Mouse (Mus musculus) MEL (cell line): ENCODE results near the gene Rfxank. TPM values are rescaled to one million over a fixed set of nuclear protein-coding genes. Genes with fewer than 3 reads are reported as not detected.

ENCODE experiments used
- DNase-seq: peaks from one replicate; pipeline ENCODE4 v3.0.0; 2011; ENCODE audit warnings: low read depth, low spot score
- H3K27ac ChIP-seq: 2 replicates; pipeline ENCODE4 v1.5.1; 2012; ENCODE audit warnings: low read depth, mild to moderate bottlenecking, control low read depth, low read length, moderate library complexity; ENCODE audit not compliant: control insufficient read depth
- H3K27me3 ChIP-seq, 2 experiments: fragments of 150-350 bp in 1 of 2; sonication (generic) in 1 of 2; 2 replicates each; pipeline ENCODE4 v1.6.1; 2012; ENCODE audit warnings: low read length in 2 of 2, mild to moderate bottlenecking in 2 of 2, improper control_type of control experiment in 1 of 2, moderate library complexity in 1 of 2; ENCODE audit not compliant: insufficient read depth in 2 of 2, control insufficient read depth in 1 of 2
- H3K36me3 ChIP-seq, 2 experiments: 2 replicates each; pipeline ENCODE4 v1.6.1; 2012 to 2014; ENCODE audit warnings: low read length in 2 of 2, improper control_type of control experiment in 1 of 2, inconsistent platforms in 1 of 2, mild to moderate bottlenecking in 1 of 2; ENCODE audit not compliant: insufficient read depth in 2 of 2, control insufficient read depth in 1 of 2
- H3K4me1 ChIP-seq, 2 experiments: fragments of 150-350 bp in 1 of 2; sonication (generic) in 1 of 2; 2 replicates each; pipeline ENCODE4 v1.6.1; 2012; ENCODE audit warnings: low read length in 2 of 2, improper control_type of control experiment in 1 of 2, mild to moderate bottlenecking in 1 of 2; ENCODE audit not compliant: insufficient read depth in 2 of 2, control insufficient read depth in 1 of 2
- H3K4me3 ChIP-seq, 2 experiments: fragments of 150-350 bp in 1 of 2; sonication (generic) in 1 of 2; 2 replicates each; pipeline ENCODE4 v1.5.1; 2012; ENCODE audit warnings: low read depth in 2 of 2, low read length in 2 of 2, mild to moderate bottlenecking in 2 of 2, moderate library complexity in 2 of 2, control low read depth in 1 of 2, improper control_type of control experiment in 1 of 2; ENCODE audit not compliant: control insufficient read depth in 1 of 2, insufficient read depth in 1 of 2
- H3K79me2 ChIP-seq: 2 replicates; pipeline ENCODE4 v1.6.1; 2012; ENCODE audit warnings: mild to moderate bottlenecking, low read length, moderate library complexity; ENCODE audit not compliant: control insufficient read depth, poor library complexity, insufficient read depth
- H3K9ac ChIP-seq: 2 replicates; pipeline ENCODE4 v1.6.1; 2012; ENCODE audit warnings: low read depth, mild to moderate bottlenecking, control low read depth, low read length, moderate library complexity; ENCODE audit not compliant: control insufficient read depth, poor library complexity, severe bottlenecking
- H3K9me3 ChIP-seq: fragments of 150-350 bp; sonication (generic); replicated peaks from 2 replicates; pipeline ENCODE4 v1.6.1; 2012; ENCODE audit warnings: mild to moderate bottlenecking, low read length, improper control_type of control experiment, moderate library complexity; ENCODE audit not compliant: insufficient read depth
- BHLHE40 ChIP-seq: IDR thresholded peaks from 2 replicates; pipeline ENCODE4 v1.6.1; 2012; ENCODE audit warnings: low read depth, mild to moderate bottlenecking, inconsistent platforms, low read length, improper control_type of control experiment, borderline replicate concordance
- CHD2 ChIP-seq: IDR thresholded peaks from 2 replicates; pipeline ENCODE4 v1.6.1; 2011; ENCODE audit warnings: low read length, improper control_type of control experiment
- E2F4 ChIP-seq: IDR thresholded peaks from 2 replicates; pipeline ENCODE4 v1.6.1; 2011; ENCODE audit warnings: low read depth, low read length, improper control_type of control experiment, borderline replicate concordance
- GABPA ChIP-seq: IDR thresholded peaks from 2 replicates; pipeline ENCODE4 v1.6.1; 2012; ENCODE audit warnings: low read depth, mild to moderate bottlenecking, inconsistent platforms, low read length, improper control_type of control experiment, moderate library complexity
- GATA1 ChIP-seq: IDR thresholded peaks from 2 replicates; pipeline ENCODE4 v1.6.1; 2011; ENCODE audit warnings: low read depth, low read length, improper control_type of control experiment
- KAT2A ChIP-seq: conservative IDR thresholded peaks from 2 replicates; pipeline ENCODE4 v1.6.1; 2012; ENCODE audit warnings: low read depth, low read length, improper control_type of control experiment, inconsistent platforms
- MAFK ChIP-seq: IDR thresholded peaks from 2 replicates; pipeline ENCODE4 v1.6.1; 2011; ENCODE audit warnings: low read depth, mild to moderate bottlenecking, low read length, improper control_type of control experiment, borderline replicate concordance
- MAX ChIP-seq: IDR thresholded peaks from 2 replicates; pipeline ENCODE4 v1.6.1; 2011; ENCODE audit warnings: low read length, improper control_type of control experiment
- MEF2A ChIP-seq: IDR thresholded peaks from 2 replicates; pipeline ENCODE4 v1.6.1; 2014; ENCODE audit warnings: low read depth, mild to moderate bottlenecking, inconsistent platforms, low read length, improper control_type of control experiment; ENCODE audit not compliant: poor library complexity, insufficient replicate concordance, severe bottlenecking; ENCODE audit errors: extremely low read depth
- MYC ChIP-seq: IDR thresholded peaks from 2 replicates; pipeline ENCODE4 v1.6.1; 2011; ENCODE audit warnings: low read depth, mild to moderate bottlenecking, low read length, improper control_type of control experiment, moderate library complexity
- NELFE ChIP-seq: IDR thresholded peaks from 2 replicates; pipeline ENCODE4 v1.6.1; 2011; ENCODE audit warnings: low read depth, low read length, improper control_type of control experiment
- NRF1 ChIP-seq: IDR thresholded peaks from 2 replicates; pipeline ENCODE4 v1.6.1; 2014; ENCODE audit warnings: low read depth, mild to moderate bottlenecking, inconsistent platforms, low read length, improper control_type of control experiment, moderate library complexity; ENCODE audit not compliant: poor library complexity, insufficient read depth, severe bottlenecking
- POLR2A ChIP-seq, 2 experiments: IDR thresholded peaks; 2 replicates each; pipeline ENCODE4 v1.6.1; 2011 to 2012; ENCODE audit warnings: low read length in 2 of 2, mild to moderate bottlenecking in 2 of 2, control low read depth in 1 of 2, improper control_type of control experiment in 1 of 2, low read depth in 1 of 2, moderate library complexity in 1 of 2; ENCODE audit not compliant: control insufficient read depth in 1 of 2, insufficient read depth in 1 of 2, poor library complexity in 1 of 2
- TAL1 ChIP-seq: IDR thresholded peaks from 2 replicates; pipeline ENCODE4 v1.6.1; 2012; ENCODE audit warnings: mild to moderate bottlenecking, inconsistent platforms, low read length, moderate library complexity, mixed read lengths
- TBP ChIP-seq: IDR thresholded peaks from 2 replicates; pipeline ENCODE4 v1.8.0; 2011; ENCODE audit warnings: low read depth, low read length, improper control_type of control experiment
- ZKSCAN1 ChIP-seq: IDR thresholded peaks from 2 replicates; pipeline ENCODE4 v1.6.1; 2012; ENCODE audit warnings: low read depth, mild to moderate bottlenecking, inconsistent platforms, low read length, improper control_type of control experiment, moderate library complexity
- ZMIZ1 ChIP-seq: IDR thresholded peaks from 2 replicates; pipeline ENCODE4 v1.6.1; 2012; ENCODE audit warnings: low read depth, mild to moderate bottlenecking, inconsistent platforms, low read length, improper control_type of control experiment, moderate library complexity
- polyA plus RNA-seq, 2 experiments: library from polyadenylated mRNA; stranded (reverse) in 1 of 2; unstranded in 1 of 2; fragments of >175 nt in 1 of 2; fragments of >200 nt in 1 of 2; gene quantifications; 2 replicates each; pipeline versions ENCODE4 v1.2.1 to v1.2.4; 2012; ENCODE audit warnings: low replicate concordance in 2 of 2, low read depth in 1 of 2; ENCODE audit not compliant: insufficient read length in 2 of 2, insufficient read depth in 1 of 2, missing spikeins in 1 of 2
- total RNA-seq: library from RNA; depleted of rRNA; stranded (reverse); fragments of 300-350 nt; gene quantifications from 2 replicates; pipeline ENCODE4 v1.2.3, GENCODE M21; 2012

Rfxank gene
- total and polyA plus RNA-seq, 3 experiments = 5.0 to 7.2 TPM; not detected in 1

GRCm38 (mm10) chr8:70139981-70140380 is 1.0 kb upstream of the Rfxank start:
- no peak for DNase-seq
- H3K9ac ChIP-seq = peak overlapping the region; percentile 88
- peaks cover 0 to 3% of the 10 kb centered on the region in 2 experiments; a peak in 2 of 4 replicates for H3K36me3 ChIP-seq
- H3K4me1 ChIP-seq = peaks cover 4 to 15% of the 10 kb centered on the region in 2 experiments; a peak in 2 of 4 replicates
- H3K79me2 ChIP-seq = peaks cover 11% of the 10 kb centered on the region
- H3K9me3 ChIP-seq = no peaks in the 10 kb centered on the region
- TF ChIP-seq POLR2A (IDR thresholded peaks at IDR 0.05; ENCODE audit: control insufficient read depth in 1 of 2, insufficient read depth in 1 of 2, low read depth in 1 of 2, low read length in 2 of 2, poor library complexity in 1 of 2) (0 out of 4 replicates have a peak, but pooled peaks of 1 of the 2 experiments have one; percentile 5), TBP (no peak)
- H3K27me3 ChIP-seq = no peaks in the 10 kb centered on the region
- H3K4me3 ChIP-seq = peak overlapping the region; percentile 92 to 94
- H3K27ac ChIP-seq = peak overlapping the region; percentile 95

- Histone ChIP-seq H3K9ac (no peak overlapping the region; the same call in 1 of the 2 replicates), H3K4me3 (peak overlapping the region in 1 of 2 experiments; percentile 65; a peak in 2 of 4 replicates)
- TF ChIP-seq TAL1 (no peak), NRF1 (no peak), MAX (no peak), GABPA (no peak), CHD2 (no peak), E2F4 (no peak), NELFE (no peak), BHLHE40 (no peak), TBP (no peak), MAFK (no peak), MYC (no peak), ZKSCAN1 (no peak), MEF2A (no peak), ZMIZ1 (no peak), KAT2A (no peak), GATA1 (no peak)
- TF ChIP-seq, all 39 proteins: peak for 0
- Histone ChIP-seq H3K9me3 (no peaks in the 10 kb centered on the region), H3K79me2 (peaks cover 11% of the 10 kb centered on the region), H3K27me3 (no peaks in the 10 kb centered on the region), H3K27ac (no peak overlapping the region), H3K4me1 (peaks cover 4 to 15% of the 10 kb centered on the region in 2 experiments; a peak in 2 of 4 replicates), H3K36me3 (peaks cover 0 to 3% of the 10 kb centered on the region in 2 experiments; a peak in 3 of 4 replicates)
- no peak for DNase-seq
Observed at GRCm38 (mm10) chr8:70137890-70138289, 1.1 kb downstream of the Rfxank start.
